Mouse (Mus musculus): ENCODE data around the gene Rasgef1b. TPM values are rescaled to one million over a fixed set of nuclear protein-coding genes. Genes with fewer than 3 reads are reported as not detected.

The Rasgef1b gene
- polyA plus RNA-seq, 1 experiment = 0.26 TPM

- Histone ChIP-seq H3K79me2 (ENCODE audit: control insufficient read depth, insufficient read depth) (no peaks in the 10 kb centered on the region), H3K4me2 (ENCODE audit: low read depth) (no peak overlapping the region), H3K4me3 (no peak overlapping the region), H3ac (ENCODE audit: control insufficient read depth, insufficient read length) (no peak overlapping the region), H3K27me3 (ENCODE audit: control insufficient read depth, insufficient read depth, insufficient read length) (no peaks in the 10 kb centered on the region), H3K36me3 (ENCODE audit: control insufficient read depth, insufficient read depth) (no peaks in the 10 kb centered on the region)
- TF ChIP-seq SRF (IDR thresholded peaks at IDR 0.05; ENCODE audit: control insufficient read depth, insufficient read length, low read depth) (no peak), MYOG (IDR thresholded peaks at IDR 0.05; ENCODE audit: control insufficient read depth in 1 of 3, insufficient read depth in 1 of 3, insufficient read length in 2 of 3, low read depth in 2 of 3) (no peak), TCF3 (IDR thresholded peaks at IDR 0.05; ENCODE audit: insufficient read length, low read depth) (no peak), USF1 (IDR thresholded peaks at IDR 0.05; ENCODE audit: low read depth) (no peak), POLR2A (IDR thresholded peaks at IDR 0.05; ENCODE audit: insufficient read length, low read depth) (no peak), MAX (IDR thresholded peaks at IDR 0.05; ENCODE audit: low read depth) (no peak), E2F4 (IDR thresholded peaks at IDR 0.05; ENCODE audit: insufficient read depth) (no peak), CEBPB (IDR thresholded peaks at IDR 0.05; ENCODE audit: insufficient read depth, poor library complexity, severe bottlenecking) (no peak)
Measured at GRCm38 (mm10) chr5:99720554-99720953, 8.3 kb downstream of the Rasgef1b start.

- Histone ChIP-seq H3K79me2 (ENCODE audit: control insufficient read depth, insufficient read depth) (no peaks in the 10 kb centered on the region), H3K4me3 (no peak overlapping the region), H3ac (ENCODE audit: control insufficient read depth, insufficient read length) (no peak overlapping the region), H3K4me2 (ENCODE audit: low read depth) (no peak overlapping the region), H3K36me3 (ENCODE audit: control insufficient read depth, insufficient read depth) (no peaks in the 10 kb centered on the region), H3K27me3 (ENCODE audit: control insufficient read depth, insufficient read depth, insufficient read length) (no peaks in the 10 kb centered on the region)
- TF ChIP-seq TCF3 (IDR thresholded peaks at IDR 0.05; ENCODE audit: insufficient read length, low read depth) = no peak
- no peak for TF ChIP-seq MYOD1 (IDR thresholded peaks at IDR 0.05; ENCODE audit: control insufficient read depth in 1 of 3, insufficient read length in 2 of 3, low read depth in 2 of 3)
- TF ChIP-seq USF1 (IDR thresholded peaks at IDR 0.05; ENCODE audit: low read depth) = no peak
- TF ChIP-seq CEBPB (IDR thresholded peaks at IDR 0.05; ENCODE audit: insufficient read depth, poor library complexity, severe bottlenecking) = no peak
- TF ChIP-seq SRF (IDR thresholded peaks at IDR 0.05; ENCODE audit: control insufficient read depth, insufficient read length, low read depth) = no peak
- TF ChIP-seq MAX (IDR thresholded peaks at IDR 0.05; ENCODE audit: low read depth) = no peak
- no peak for TF ChIP-seq MYOG (IDR thresholded peaks at IDR 0.05; ENCODE audit: control insufficient read depth in 1 of 3, insufficient read depth in 1 of 3, insufficient read length in 2 of 3, low read depth in 2 of 3)
- TF ChIP-seq TCF12 (IDR thresholded peaks at IDR 0.05; ENCODE audit: insufficient read depth, poor library complexity, severe bottlenecking) = no peak
- no peak for TF ChIP-seq REST (IDR thresholded peaks at IDR 0.05; ENCODE audit: insufficient read depth, insufficient read length)
- TF ChIP-seq POLR2A (IDR thresholded peaks at IDR 0.05; ENCODE audit: insufficient read length, low read depth) = no peak
- TF ChIP-seq E2F4 (IDR thresholded peaks at IDR 0.05; ENCODE audit: insufficient read depth) = no peak
- no peak for TF ChIP-seq POLR2AphosphoS2 (IDR thresholded peaks at IDR 0.05; ENCODE audit: insufficient read length, low read depth)
Measured at GRCm38 (mm10) chr5:99717917-99718316, 10.9 kb downstream of the Rasgef1b start.

GRCm38 (mm10) chr5:99715281-99715744 lies 13.6 kb downstream of the Rasgef1b start:
- no peaks in the 10 kb centered on the region for H3K36me3 ChIP-seq (ENCODE audit: control insufficient read depth, insufficient read depth)
- H3K4me3 ChIP-seq = no peak overlapping the region
- TF ChIP-seq MYOG (IDR thresholded peaks at IDR 0.05; ENCODE audit: control insufficient read depth in 1 of 3, insufficient read depth in 1 of 3, insufficient read length in 2 of 3, low read depth in 2 of 3) (no peak), SRF (IDR thresholded peaks at IDR 0.05; ENCODE audit: control insufficient read depth, insufficient read length, low read depth) (no peak), POLR2A (IDR thresholded peaks at IDR 0.05; ENCODE audit: insufficient read length, low read depth) (no peak), MAX (IDR thresholded peaks at IDR 0.05; ENCODE audit: low read depth) (no peak), CEBPB (IDR thresholded peaks at IDR 0.05; ENCODE audit: insufficient read depth, poor library complexity, severe bottlenecking) (no peak), POLR2AphosphoS2 (IDR thresholded peaks at IDR 0.05; ENCODE audit: insufficient read length, low read depth) (no peak), E2F4 (IDR thresholded peaks at IDR 0.05; ENCODE audit: insufficient read depth) (no peak), TCF3 (IDR thresholded peaks at IDR 0.05; ENCODE audit: insufficient read length, low read depth) (no peak), REST (IDR thresholded peaks at IDR 0.05; ENCODE audit: insufficient read depth, insufficient read length) (no peak), TCF12 (IDR thresholded peaks at IDR 0.05; ENCODE audit: insufficient read depth, poor library complexity, severe bottlenecking) (no peak), MYOD1 (IDR thresholded peaks at IDR 0.05; ENCODE audit: control insufficient read depth in 1 of 3, insufficient read length in 2 of 3, low read depth in 2 of 3) (no peak)
- no peak overlapping the region for H3K4me2 ChIP-seq (ENCODE audit: low read depth)
- no peaks in the 10 kb centered on the region for H3K27me3 ChIP-seq (ENCODE audit: control insufficient read depth, insufficient read depth, insufficient read length)
- no peaks in the 10 kb centered on the region for H3K79me2 ChIP-seq (ENCODE audit: control insufficient read depth, insufficient read depth)
- no peak overlapping the region for H3ac ChIP-seq (ENCODE audit: control insufficient read depth, insufficient read length)

DNA sequence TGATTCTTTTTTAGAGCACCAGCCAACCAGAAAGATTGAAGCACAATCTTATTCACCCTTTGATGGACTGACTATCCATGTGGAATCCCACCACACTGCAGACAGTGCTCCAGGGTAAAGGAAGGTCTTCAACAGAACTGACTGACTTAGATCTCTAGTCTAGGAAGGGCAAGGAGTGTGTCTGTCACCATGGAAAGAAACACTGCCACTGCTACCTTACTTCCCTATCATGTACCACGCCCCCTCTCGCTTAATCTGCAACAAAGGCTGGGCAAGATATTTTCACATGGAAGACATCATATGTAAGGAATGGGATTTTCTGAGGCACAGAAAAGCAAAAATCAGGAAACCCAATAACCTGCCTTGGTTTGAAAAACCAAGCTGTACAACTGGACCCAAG lies 16.9 kb downstream of the Rasgef1b start:
- no peak overlapping the region for H3K4me3 ChIP-seq
- no peaks in the 10 kb centered on the region for H3K79me2 ChIP-seq (ENCODE audit: control insufficient read depth, insufficient read depth)
- TF ChIP-seq TCF3 (IDR thresholded peaks at IDR 0.05; ENCODE audit: insufficient read length, low read depth) (no peak), CEBPB (IDR thresholded peaks at IDR 0.05; ENCODE audit: insufficient read depth, poor library complexity, severe bottlenecking) (no peak), MYOD1 (IDR thresholded peaks at IDR 0.05; ENCODE audit: control insufficient read depth in 1 of 3, insufficient read length in 2 of 3, low read depth in 2 of 3) (no peak), POLR2AphosphoS2 (IDR thresholded peaks at IDR 0.05; ENCODE audit: insufficient read length, low read depth) (no peak), SRF (IDR thresholded peaks at IDR 0.05; ENCODE audit: control insufficient read depth, insufficient read length, low read depth) (no peak), MAX (IDR thresholded peaks at IDR 0.05; ENCODE audit: low read depth) (no peak), E2F4 (IDR thresholded peaks at IDR 0.05; ENCODE audit: insufficient read depth) (no peak), REST (IDR thresholded peaks at IDR 0.05; ENCODE audit: insufficient read depth, insufficient read length) (no peak)
- no peaks in the 10 kb centered on the region for H3K27me3 ChIP-seq (ENCODE audit: control insufficient read depth, insufficient read depth, insufficient read length)
- no peaks in the 10 kb centered on the region for H3K36me3 ChIP-seq (ENCODE audit: control insufficient read depth, insufficient read depth)
- H3K4me2 ChIP-seq (ENCODE audit: low read depth) = no peak overlapping the region
- no peak overlapping the region for H3ac ChIP-seq (ENCODE audit: control insufficient read depth, insufficient read length)

GRCm38 (mm10) chr5:99708706-99709105 lies 20.2 kb downstream of the Rasgef1b start:
- TF ChIP-seq MYOD1 (IDR thresholded peaks at IDR 0.05; ENCODE audit: control insufficient read depth in 1 of 3, insufficient read length in 2 of 3, low read depth in 2 of 3) = no peak
- Histone ChIP-seq H3K27me3 (ENCODE audit: control insufficient read depth, insufficient read depth, insufficient read length) (no peaks in the 10 kb centered on the region), H3K79me2 (ENCODE audit: control insufficient read depth, insufficient read depth) (no peaks in the 10 kb centered on the region), H3ac (ENCODE audit: control insufficient read depth, insufficient read length) (no peak overlapping the region), H3K4me2 (ENCODE audit: low read depth) (no peak overlapping the region), H3K36me3 (ENCODE audit: control insufficient read depth, insufficient read depth) (no peaks in the 10 kb centered on the region), H3K4me3 (no peak overlapping the region)
